Mouse (Mus musculus): ENCODE data around the gene BC035044. TPM values are rescaled to one million over a fixed set of nuclear protein-coding genes. Genes with fewer than 3 reads are reported as not detected.

BC035044 gene
- polyA plus RNA-seq, 1 experiment: 16.3 TPM

DNA sequence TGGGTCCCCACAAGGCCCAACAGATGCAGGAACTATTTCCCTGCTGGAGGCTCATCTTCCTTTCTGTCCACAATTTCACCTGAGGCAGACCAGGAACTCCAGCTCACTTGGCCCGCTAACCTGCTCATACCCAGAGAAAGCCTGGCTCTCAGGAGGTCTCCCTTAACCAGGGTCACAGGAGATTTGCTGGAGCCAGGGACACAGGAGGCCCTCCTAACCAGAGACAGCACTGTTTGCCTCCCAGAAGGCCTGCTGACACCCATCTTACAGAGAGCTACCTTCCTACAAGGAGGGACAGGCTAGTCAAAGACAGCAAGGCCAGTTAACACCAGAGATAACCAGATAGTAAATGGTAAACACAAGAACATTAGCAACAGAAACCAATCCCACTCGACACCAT is 33.0 kb downstream of the BC035044 start:
- Histone ChIP-seq H3K4me3 (ENCODE audit: extremely low read depth, insufficient read depth, insufficient read length) (no peak overlapping the region), H3K4me1 (ENCODE audit: control insufficient read depth, insufficient read depth, insufficient read length) (peaks cover 13% of the 10 kb centered on the region; the same call in 1 of the 2 replicates), H3K27me3 (ENCODE audit: control insufficient read depth, insufficient read depth, low read length) (no peaks in the 10 kb centered on the region), H3K27ac (ENCODE audit: insufficient read depth, low read length) (peak overlapping the region; percentile 20), H3K36me3 (ENCODE audit: control insufficient read depth, insufficient read depth, low read length) (peaks cover 2% of the 10 kb centered on the region; the same call in 1 of the 2 replicates)
- DNase-seq (ENCODE audit: low read depth in 1 of 2, low spot score in 2 of 2): no peak
- TF ChIP-seq CTCF (IDR thresholded peaks at IDR 0.05; ENCODE audit: extremely low read depth, insufficient read depth, insufficient read length, insufficient replicate concordance): no peak
- no peak for TF ChIP-seq POLR2A (IDR thresholded peaks at IDR 0.05; ENCODE audit: low read depth, low read length)
- WGBS: 88% methylated on average over 2 of the region's 2 CpGs

DNA sequence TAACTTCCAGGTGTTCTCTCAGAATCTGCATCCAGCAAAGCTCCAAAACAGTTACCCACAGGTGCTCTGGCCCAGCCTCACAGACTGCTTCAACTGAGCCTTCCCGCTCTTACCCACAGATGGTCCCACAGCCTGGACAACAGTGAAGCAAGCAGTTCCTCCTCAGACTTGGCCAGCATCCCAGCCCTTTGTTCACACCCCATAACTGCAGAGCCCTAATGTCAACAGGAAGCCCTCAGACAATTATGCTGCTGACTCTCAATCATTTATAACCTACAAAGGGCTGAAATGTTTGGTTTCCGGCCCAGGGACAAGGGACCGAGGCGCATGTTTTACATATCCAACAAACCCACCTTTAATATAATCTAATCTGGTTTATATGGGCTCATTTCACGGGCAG is 34.7 kb downstream of the BC035044 start:
- TF ChIP-seq POLR2A (IDR thresholded peaks at IDR 0.05; ENCODE audit: low read depth, low read length): no peak
- no peak for TF ChIP-seq CTCF (IDR thresholded peaks at IDR 0.05; ENCODE audit: extremely low read depth, insufficient read depth, insufficient read length, insufficient replicate concordance)
- H3K27ac ChIP-seq (ENCODE audit: insufficient read depth, low read length): peak overlapping the region; percentile 58
- DNase-seq (ENCODE audit: low read depth in 1 of 2, low spot score in 2 of 2): peak in 1 of 2 experiments; percentile 71
- no peaks in the 10 kb centered on the region for H3K27me3 ChIP-seq (ENCODE audit: control insufficient read depth, insufficient read depth, low read length)
- 14% methylated on average over 5 of the region's 5 CpGs for WGBS
- peaks cover 2% of the 10 kb centered on the region; the same call in 1 of the 2 replicates for H3K36me3 ChIP-seq (ENCODE audit: control insufficient read depth, insufficient read depth, low read length)
- no peak overlapping the region for H3K4me3 ChIP-seq (ENCODE audit: extremely low read depth, insufficient read depth, insufficient read length)
- peaks cover 26% of the 10 kb centered on the region; the same call in 1 of the 2 replicates for H3K4me1 ChIP-seq (ENCODE audit: control insufficient read depth, insufficient read depth, insufficient read length)

DNA sequence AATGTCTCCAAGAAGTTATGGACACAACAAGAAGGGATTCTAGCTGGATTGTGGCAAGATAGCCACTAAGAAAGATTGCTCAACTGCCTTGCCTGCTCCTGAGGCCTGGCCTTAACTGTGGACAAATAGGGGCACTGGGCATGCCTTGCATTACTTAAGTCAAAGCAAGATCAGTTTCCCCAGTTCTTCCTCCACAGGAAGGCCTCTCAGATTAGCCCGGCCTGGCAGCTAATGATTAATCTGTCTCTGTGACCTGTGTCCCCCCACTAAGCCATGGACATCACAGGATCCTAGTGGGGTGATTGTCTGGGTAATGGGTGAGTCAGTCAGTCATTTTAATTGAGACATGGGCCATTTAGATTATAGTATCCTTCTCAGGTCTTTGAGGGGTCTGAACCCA is 35.4 kb downstream of the BC035044 start:
- Histone ChIP-seq H3K27ac (ENCODE audit: insufficient read depth, low read length) (peak overlapping the region; percentile 72; the same call in 1 of the 2 replicates), H3K4me3 (ENCODE audit: extremely low read depth, insufficient read depth, insufficient read length) (no peak overlapping the region), H3K36me3 (ENCODE audit: control insufficient read depth, insufficient read depth, low read length) (peaks cover 2% of the 10 kb centered on the region; the same call in 1 of the 2 replicates), H3K27me3 (ENCODE audit: control insufficient read depth, insufficient read depth, low read length) (no peaks in the 10 kb centered on the region), H3K4me1 (ENCODE audit: control insufficient read depth, insufficient read depth, insufficient read length) (peaks cover 26% of the 10 kb centered on the region; the same call in 1 of the 2 replicates)
- DNase-seq (ENCODE audit: low read depth in 1 of 2, low spot score in 2 of 2): no peak
- WGBS: 75% methylated on average over 1 of the region's 1 CpGs
- TF ChIP-seq CTCF (IDR thresholded peaks at IDR 0.05; ENCODE audit: extremely low read depth, insufficient read depth, insufficient read length, insufficient replicate concordance) (no peak), POLR2A (IDR thresholded peaks at IDR 0.05; ENCODE audit: low read depth, low read length) (no peak)

DNA sequence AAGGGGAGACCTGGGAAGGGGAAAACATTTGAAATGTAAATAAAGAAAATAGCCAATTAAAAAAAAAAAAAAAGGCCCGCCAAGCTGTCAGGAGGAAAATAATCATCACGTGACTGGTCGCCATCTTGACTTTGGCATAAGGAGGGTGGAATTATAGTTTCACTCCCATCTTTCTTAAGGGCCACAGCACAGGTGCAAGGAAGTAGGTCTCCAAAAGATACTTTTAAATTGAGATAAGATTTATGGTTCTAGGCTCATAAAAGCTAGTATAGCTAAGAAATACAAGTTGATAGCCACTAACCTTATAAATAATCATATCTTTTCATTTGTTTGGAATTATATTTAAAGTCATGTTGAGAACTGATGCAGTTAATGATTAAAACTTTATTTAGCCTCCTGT is 36.0 kb downstream of the BC035044 start:
- Histone ChIP-seq H3K4me3 (ENCODE audit: extremely low read depth, insufficient read depth, insufficient read length) (no peak overlapping the region), H3K27ac (ENCODE audit: insufficient read depth, low read length) (no peak overlapping the region), H3K4me1 (ENCODE audit: control insufficient read depth, insufficient read depth, insufficient read length) (peaks cover 26% of the 10 kb centered on the region; the same call in 1 of the 2 replicates), H3K36me3 (ENCODE audit: control insufficient read depth, insufficient read depth, low read length) (peaks cover 2% of the 10 kb centered on the region; the same call in 1 of the 2 replicates), H3K27me3 (ENCODE audit: control insufficient read depth, insufficient read depth, low read length) (no peaks in the 10 kb centered on the region)
- no peak for TF ChIP-seq CTCF (IDR thresholded peaks at IDR 0.05; ENCODE audit: extremely low read depth, insufficient read depth, insufficient read length, insufficient replicate concordance)
- 86% methylated on average over 3 of the region's 3 CpGs for WGBS
- no peak for DNase-seq (ENCODE audit: low read depth in 1 of 2, low spot score in 2 of 2)

DNA sequence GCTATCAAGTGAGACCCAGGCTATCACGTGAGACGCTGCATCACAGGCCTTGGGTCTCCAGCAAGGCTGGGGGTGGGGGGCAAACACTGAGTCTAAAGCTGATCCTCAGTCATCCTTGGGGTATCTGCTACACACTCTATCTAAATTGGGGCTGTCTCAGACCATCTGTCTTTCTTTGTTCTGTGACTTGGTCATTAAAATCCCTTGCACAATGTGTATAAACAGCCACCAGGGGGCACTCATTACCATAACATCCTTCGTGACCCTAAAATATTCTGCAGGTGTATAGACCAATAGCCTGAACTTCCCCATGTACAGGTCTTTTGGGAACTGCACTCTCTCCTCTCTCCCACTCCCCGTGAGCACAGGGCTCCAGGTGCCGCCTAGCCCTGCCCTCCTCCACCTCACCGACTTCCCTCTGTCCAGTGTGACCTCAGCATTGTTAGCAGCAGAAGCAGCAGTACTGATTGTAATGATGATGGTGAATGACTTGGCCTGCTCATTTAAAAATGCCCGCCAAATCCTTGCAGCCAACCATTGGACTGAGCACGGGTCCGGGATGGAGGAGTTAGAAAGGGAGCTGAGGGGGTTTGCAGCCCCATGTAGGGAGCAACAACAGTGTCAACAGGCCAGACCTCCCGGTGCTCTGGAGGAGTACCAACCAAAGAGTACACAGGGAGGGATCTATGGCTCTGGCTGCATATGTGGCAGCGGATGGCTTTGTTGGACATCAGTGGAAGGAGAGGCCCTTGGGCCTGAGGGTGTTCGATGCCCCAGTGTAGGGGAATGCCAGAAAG is 36.7 kb downstream of the BC035044 start:
- TF ChIP-seq CTCF (IDR thresholded peaks at IDR 0.05; ENCODE audit: extremely low read depth, insufficient read depth, insufficient read length, insufficient replicate concordance) (peak; percentile 3; the same call in 1 of the 2 replicates), POLR2A (IDR thresholded peaks at IDR 0.05; ENCODE audit: low read depth, low read length) (no peak)
- peaks cover 26% of the 10 kb centered on the region; the same call in 1 of the 2 replicates for H3K4me1 ChIP-seq (ENCODE audit: control insufficient read depth, insufficient read depth, insufficient read length)
- WGBS: 53% methylated on average over 12 of the region's 12 CpGs
- H3K4me3 ChIP-seq (ENCODE audit: extremely low read depth, insufficient read depth, insufficient read length): no peak overlapping the region
- no peaks in the 10 kb centered on the region for H3K27me3 ChIP-seq (ENCODE audit: control insufficient read depth, insufficient read depth, low read length)
- H3K36me3 ChIP-seq (ENCODE audit: control insufficient read depth, insufficient read depth, low read length): peaks cover 3% of the 10 kb centered on the region; the same call in 1 of the 2 replicates
- peak; percentile 71 to 79 for DNase-seq (ENCODE audit: low read depth in 1 of 2, low spot score in 2 of 2)
- H3K27ac ChIP-seq (ENCODE audit: insufficient read depth, low read length): peak overlapping the region; percentile 45

DNA sequence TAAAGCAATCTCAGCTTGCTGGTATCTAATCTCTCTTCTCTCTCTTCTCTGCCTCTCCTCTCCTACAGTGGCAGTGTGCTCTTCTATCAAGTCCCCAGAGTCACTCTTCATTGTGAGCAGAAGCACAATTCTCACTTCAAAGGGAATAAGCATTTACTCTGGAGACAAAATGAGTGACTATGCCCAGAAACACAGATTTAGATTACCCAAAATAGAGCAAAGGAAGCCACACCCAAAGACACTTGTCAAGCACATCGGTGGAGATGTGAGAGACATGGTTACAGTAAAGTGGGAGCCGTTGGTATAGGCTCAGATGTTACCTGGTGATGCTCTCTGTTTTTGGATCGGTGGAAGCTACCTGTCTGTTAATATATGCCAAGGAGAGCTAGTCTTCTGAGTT is 38.2 kb downstream of the BC035044 start:
- peak overlapping the region; percentile 62; the same call in 1 of the 2 replicates for H3K27ac ChIP-seq (ENCODE audit: insufficient read depth, low read length)
- DNase-seq (ENCODE audit: low read depth in 1 of 2, low spot score in 2 of 2): no peak
- H3K27me3 ChIP-seq (ENCODE audit: control insufficient read depth, insufficient read depth, low read length): no peaks in the 10 kb centered on the region
- 21% methylated on average over 3 of the region's 3 CpGs for WGBS
- TF ChIP-seq POLR2A (IDR thresholded peaks at IDR 0.05; ENCODE audit: low read depth, low read length) (no peak), CTCF (IDR thresholded peaks at IDR 0.05; ENCODE audit: extremely low read depth, insufficient read depth, insufficient read length, insufficient replicate concordance) (no peak)
- peaks cover 4% of the 10 kb centered on the region; the same call in 1 of the 2 replicates for H3K36me3 ChIP-seq (ENCODE audit: control insufficient read depth, insufficient read depth, low read length)
- H3K4me3 ChIP-seq (ENCODE audit: extremely low read depth, insufficient read depth, insufficient read length): peak overlapping the region; percentile 2; the same call in 1 of the 2 replicates
- peaks cover 26% of the 10 kb centered on the region; the same call in 1 of the 2 replicates for H3K4me1 ChIP-seq (ENCODE audit: control insufficient read depth, insufficient read depth, insufficient read length)
